Mouse (Mus musculus): ENCODE results near the gene Ddx11. TPM values are rescaled to one million over a fixed set of nuclear protein-coding genes. Genes with fewer than 3 reads are reported as not detected.

The Ddx11 gene
- polyA plus RNA-seq, 1 experiment from 2014 or later = 6.2 TPM

Other genes starting within 250 kb of the Ddx11 start
- 56.1 and 58.3 TPM in 2 replicates for gene Ralbp1, start 237.7 kb upstream of the Ddx11 start, polyA plus RNA-seq (2015; fragmentation: Nextera tagmentation; extraction: Ambion mirVana)
- 58.5 and 60.7 TPM in 2 replicates for gene Twsg1, start 172.3 kb upstream of the Ddx11 start, polyA plus RNA-seq (2015; fragmentation: Nextera tagmentation; extraction: Ambion mirVana)
- gene Ankrd12, start 46.4 kb upstream of the Ddx11 start, polyA plus RNA-seq (2015; fragmentation: Nextera tagmentation; extraction: Ambion mirVana) = 148 and 150 TPM in 2 replicates
- 354 and 357 TPM in 2 replicates for gene Ndufv2, start 22.0 kb upstream of the Ddx11 start, polyA plus RNA-seq (2015; fragmentation: Nextera tagmentation; extraction: Ambion mirVana)
- gene Washc1, start 12.0 kb upstream of the Ddx11 start, polyA plus RNA-seq (2015; fragmentation: Nextera tagmentation; extraction: Ambion mirVana) = 45.4 and 48.0 TPM in 2 replicates

All from hindbrain, embryonic 13.5 days (tissue).